Mouse (Mus musculus) C2C12 (cell line): ENCODE measurements at regions not wholly inside any gene's neighbourhood (a gene's known extent, or its start where the extent isn't known, plus 50 kb on each side); places are given as distances from the start of the nearest gene placed in this dataset.

Experiments
- CTCF ChIP-seq: IDR thresholded peaks from one replicate; pipeline ENCODE4 v1.5.1; 2011; ENCODE audit not compliant: control insufficient read depth, insufficient read depth, insufficient read length
- MAX ChIP-seq: IDR thresholded peaks from one replicate; pipeline ENCODE4 v1.6.1; 2011; ENCODE audit warnings: mild to moderate bottlenecking, control low read depth
- MYOD1 ChIP-seq: IDR thresholded peaks from one replicate; pipeline ENCODE4 v1.6.1; 2011; ENCODE audit warnings: low read depth; ENCODE audit not compliant: control insufficient read depth, insufficient read length
- MYOG ChIP-seq: IDR thresholded peaks from one replicate; pipeline ENCODE4 v1.6.1; 2011; ENCODE audit not compliant: control insufficient read depth, insufficient read length; ENCODE audit errors: extremely low read depth

GRCm38 (mm10) chr16:93486646-93487550, 117.0 kb downstream of the Setd4 start:
- TF ChIP-seq MAX (no peak), MYOD1 (no peak), CTCF (no peak), MYOG (no peak)
